Mouse (Mus musculus): ENCODE measurements at regions not wholly inside any gene's neighbourhood (a gene's known extent, or its start where the extent isn't known, plus 50 kb on each side); places are given as distances from the start of the nearest gene placed in this dataset.
A peak's percentile ranks its signal among the peaks of the same experiment; 100 is the strongest.

DNA sequence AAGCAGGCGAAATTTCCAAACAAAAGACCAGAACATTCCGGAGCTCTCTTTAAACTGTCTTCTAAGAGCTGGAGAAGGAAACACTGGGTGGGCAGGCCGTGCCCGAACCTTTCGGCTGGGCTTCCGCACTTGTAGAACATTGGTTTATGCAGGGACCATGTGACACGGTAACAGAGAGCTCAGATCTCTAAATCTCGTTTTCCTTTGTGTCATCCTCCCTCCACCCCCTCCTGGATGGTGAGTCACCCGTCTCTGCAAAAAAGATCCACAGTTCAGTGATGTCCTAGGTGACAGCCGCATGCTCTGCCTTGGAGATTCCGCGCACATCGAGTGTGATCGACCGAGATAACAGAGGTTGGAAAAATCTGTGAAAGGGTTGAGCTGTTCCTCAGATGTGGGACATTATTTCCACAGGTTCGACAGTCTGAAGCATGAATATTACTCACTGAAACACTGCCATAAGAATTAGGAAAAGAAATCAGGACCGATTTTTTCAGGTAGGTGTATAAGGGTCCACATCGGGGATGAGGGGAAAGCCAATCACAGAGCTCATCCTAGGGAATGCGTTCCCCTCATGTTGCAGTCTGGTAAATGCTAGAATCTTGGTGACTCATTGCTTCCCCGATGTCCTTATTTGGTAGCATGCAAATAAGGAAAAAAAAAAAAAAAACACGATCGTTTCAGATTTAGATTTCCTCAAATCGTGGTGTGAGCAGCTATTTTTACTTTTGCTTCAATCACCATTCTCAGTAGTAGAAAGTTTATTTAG lies 70.0 kb upstream of the Foxo1 start:
- DNase-seq: peak; percentile 42 to 43

DNA sequence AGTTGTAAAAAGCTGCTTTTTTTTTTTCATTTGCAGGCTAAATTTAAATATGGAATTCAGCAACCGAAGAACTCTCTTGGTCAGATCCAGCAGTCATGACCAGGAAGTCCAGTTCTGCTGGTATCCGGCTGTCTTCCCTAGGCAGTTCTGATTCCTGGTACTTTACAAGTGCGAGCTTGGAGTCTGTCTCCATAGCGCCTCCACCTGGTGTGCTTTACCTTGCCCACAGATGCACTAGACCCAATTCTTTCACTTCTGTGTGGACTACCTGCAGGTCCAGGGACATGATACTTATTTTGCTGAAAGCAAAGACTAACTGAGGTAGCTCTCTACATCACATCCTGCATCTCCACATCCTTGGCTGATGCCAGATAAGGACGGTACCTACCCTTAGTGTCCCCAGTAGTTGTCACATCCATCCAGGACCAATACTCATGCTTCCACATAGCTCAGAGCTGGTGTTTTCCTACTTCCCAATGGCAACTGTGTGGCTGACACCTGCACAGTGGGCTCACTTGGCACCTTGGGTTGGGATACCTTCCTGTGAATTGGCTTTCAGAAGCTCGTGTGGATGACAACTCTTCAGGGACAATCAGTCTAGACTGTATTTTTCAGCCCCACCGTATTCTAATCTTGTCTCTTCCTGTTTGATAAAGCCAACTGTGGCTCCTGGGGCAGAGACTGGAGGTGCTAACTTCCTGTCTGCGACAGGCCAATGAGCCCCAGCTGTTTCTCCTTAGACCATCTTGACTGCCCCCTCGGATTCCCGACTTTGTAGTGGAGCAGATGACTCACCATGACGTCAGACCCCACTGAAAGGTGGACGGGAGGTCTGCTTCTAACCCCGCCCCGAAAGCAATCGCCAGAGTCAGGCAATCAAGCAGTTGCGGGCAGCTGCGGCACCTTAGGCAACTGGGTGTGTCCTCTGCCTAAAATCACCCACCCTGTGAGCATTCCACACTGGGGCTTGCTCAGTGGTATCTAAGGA lies 69.1 kb upstream of the Foxo1 start:
- DNase-seq: no peak

DNA sequence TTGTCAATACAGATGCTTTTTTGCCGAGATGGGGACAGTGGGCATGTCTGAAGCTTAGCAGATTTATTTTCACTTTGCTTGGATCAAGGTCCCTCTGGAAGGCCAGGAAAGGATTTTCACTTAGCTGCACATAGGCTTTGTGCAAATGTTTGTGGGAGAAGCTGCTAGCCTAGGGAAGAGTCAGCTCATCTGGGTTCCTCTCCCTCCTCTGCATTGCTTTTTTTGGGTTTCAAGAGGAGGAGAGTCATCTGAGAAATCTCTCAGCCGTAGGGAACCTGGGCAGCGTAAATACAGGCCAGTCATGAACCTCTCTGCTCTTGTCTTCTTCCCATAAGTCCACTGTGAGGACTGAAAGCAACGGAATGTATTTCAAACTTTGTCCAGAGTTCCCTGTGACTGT lies 68.0 kb upstream of the Foxo1 start:
- no peak for DNase-seq

DNA sequence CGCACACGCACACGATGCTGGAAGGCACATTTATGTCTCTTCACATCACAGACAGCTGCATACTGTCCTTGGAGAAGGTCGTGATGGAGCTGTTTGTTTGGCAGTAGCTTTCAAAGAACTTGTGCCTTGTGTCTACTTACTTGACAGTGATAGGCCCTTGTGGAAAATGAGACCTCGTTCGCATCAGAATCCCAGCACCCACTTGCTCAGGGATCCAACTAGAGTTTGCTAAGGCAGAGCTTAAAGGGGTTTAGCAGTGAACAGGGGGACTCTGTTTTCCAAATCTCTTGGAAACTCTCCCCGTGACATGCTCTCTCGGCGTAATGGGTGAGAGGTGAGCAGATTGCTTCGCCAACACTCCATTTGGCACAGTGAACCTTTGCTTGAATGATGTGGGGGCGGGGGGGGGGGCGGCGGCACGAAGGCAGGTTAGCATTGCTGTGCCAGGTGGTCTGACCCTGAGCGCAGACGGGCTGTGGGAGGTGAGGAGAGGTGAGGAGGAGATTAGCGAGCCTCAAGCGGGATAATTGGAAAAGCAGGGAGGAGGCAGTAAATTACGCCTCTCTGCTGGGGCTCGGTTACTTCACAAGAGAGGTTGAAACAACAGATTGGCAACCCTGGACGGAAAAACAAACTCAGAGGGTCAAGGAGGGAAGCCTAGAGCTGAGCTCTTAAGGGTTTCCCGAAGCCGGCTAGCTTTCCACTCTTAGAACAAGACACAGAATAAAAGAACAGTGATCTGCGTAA lies 57.4 kb upstream of the Foxo1 start:
- DNase-seq: peak; percentile 61 to 62

DNA sequence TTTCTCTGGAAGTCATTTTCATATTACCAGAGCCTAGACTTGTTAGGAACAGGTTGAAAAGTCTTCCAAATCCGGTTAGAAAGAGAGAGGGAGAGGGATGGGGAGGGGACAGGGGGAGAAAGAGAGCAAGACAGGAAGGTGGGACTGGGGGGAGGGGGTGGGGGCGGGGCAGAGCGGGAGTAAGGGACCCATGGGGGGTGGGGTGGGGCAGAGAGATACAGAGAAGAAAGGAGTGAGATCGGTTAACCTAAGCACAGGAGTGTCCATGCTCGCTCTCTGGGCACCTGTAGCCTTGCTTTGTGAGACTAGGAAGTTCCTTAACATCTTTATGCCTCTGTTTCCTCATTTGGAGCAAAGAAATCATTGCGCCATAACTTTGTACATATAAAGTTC lies 56.8 kb upstream of the Foxo1 start:
- DNase-seq: peak in 1 of 2 experiments; percentile 19

DNA sequence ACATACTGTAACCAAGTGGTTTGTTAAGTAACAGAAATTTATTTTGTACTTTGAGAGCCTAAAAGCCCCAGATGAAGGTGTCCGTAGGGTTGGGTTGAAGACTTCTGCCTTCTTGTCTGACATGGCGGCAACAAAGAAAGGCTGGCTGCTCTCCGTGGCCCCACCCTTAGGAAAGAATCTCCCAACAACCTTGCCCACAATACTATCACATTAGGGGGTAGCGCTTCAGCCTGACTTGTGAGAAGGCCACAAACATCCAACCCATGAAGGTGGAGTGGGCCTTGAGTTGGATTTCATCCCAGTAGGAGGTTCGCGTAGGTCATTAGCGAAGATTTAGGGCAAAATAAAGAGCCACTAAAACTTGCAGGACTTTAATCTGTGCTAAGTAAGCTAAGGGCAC lies 54.0 kb upstream of the Foxo1 start:
- no peak for DNase-seq

DNA sequence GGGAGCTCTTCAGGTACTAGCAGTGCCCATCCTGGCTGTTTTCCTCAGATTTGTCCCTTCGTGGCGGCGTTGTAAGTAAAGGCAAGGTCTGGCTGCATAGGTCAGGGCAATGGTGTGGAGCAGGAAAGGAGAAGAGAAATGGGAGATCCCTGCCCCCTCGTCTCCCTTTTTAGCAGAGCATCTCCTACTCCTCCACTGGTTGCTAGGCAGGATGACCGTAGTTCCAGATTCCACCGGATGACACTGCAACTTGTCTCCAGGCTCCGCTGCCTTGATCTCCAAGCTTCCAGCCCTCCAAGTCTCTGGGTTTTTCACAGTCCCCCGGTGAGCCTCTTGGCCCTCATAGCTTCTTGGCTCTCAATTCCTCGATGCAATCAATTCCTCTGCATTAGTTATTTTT lies 53.1 kb upstream of the Foxo1 start:
- DNase-seq: no peak

Measured in cerebellum, postnatal 10 days (tissue).